In genomic region chr9:120133755-120134475, GRCm38 (mm10) we compare ENCODE assay signal across 1 mouse cellular context.
TF ChIP-seq lines count a peak whose summit lies in the region.

No protein-coding gene starts in this region.

TF ChIP-seq in MEL, 35 proteins besides CTCF, POLR2A, EP300 and RAD21:
- no peak for TF ChIP-seq CHD2 (IDR thresholded peaks at IDR 0.05; ENCODE audit: low read length)
- no peak for TF ChIP-seq E2F4 (IDR thresholded peaks at IDR 0.05; ENCODE audit: borderline replicate concordance, low read depth, low read length)
